Mouse (Mus musculus): ENCODE results near the gene Cpm.
"Not testable (repeated sequence)": the region's sequence is repeated elsewhere in the genome, so short reads cannot be mapped to it uniquely, and the experiment has no call there.

GRCm38 (mm10) chr10:117597371-117598265 is 31.7 kb upstream of the Cpm start:
- not testable (repeated sequence) for TF ChIP-seq POLR2AphosphoS2 (IDR thresholded peaks at IDR 0.05; ENCODE audit: insufficient read length, low read depth); USF1 (IDR thresholded peaks at IDR 0.05; ENCODE audit: low read depth); E2F4 (IDR thresholded peaks at IDR 0.05; ENCODE audit: insufficient read depth); POLR2A (IDR thresholded peaks at IDR 0.05; ENCODE audit: insufficient read length, low read depth); MYOD1 (IDR thresholded peaks at IDR 0.05; ENCODE audit: control insufficient read depth in 1 of 3, insufficient read length in 2 of 3, low read depth in 2 of 3); MYOG (IDR thresholded peaks at IDR 0.05; ENCODE audit: control insufficient read depth in 1 of 3, insufficient read depth in 1 of 3, insufficient read length in 2 of 3, low read depth in 2 of 3); TCF12 (IDR thresholded peaks at IDR 0.05; ENCODE audit: insufficient read depth, poor library complexity, severe bottlenecking); MAX (IDR thresholded peaks at IDR 0.05; ENCODE audit: low read depth); TCF3 (IDR thresholded peaks at IDR 0.05; ENCODE audit: insufficient read length, low read depth); REST (IDR thresholded peaks at IDR 0.05; ENCODE audit: insufficient read depth, insufficient read length)
